Mouse (Mus musculus): ENCODE results near the gene Becn1.

Becn1 gene

GRCm38 (mm10) chr11:101315665-101316500 is 13.8 kb upstream of the Becn1 start, which contains the start of gene Psme3:
Gene Psme3, plus strand, starts transcription at chr11:101316213.
- in situ Hi-C loops (cut with MboI, MseI): no loop called here

GRCm38 (mm10) chr11:101315082-101315650 is 13.1 kb upstream of the Becn1 start:
- in situ Hi-C loops (cut with MboI, MseI): no loop called here

GRCm38 (mm10) chr11:101314567-101314966 is 12.5 kb upstream of the Becn1 start:
- in situ Hi-C loops (cut with MboI, MseI): no loop called here

GRCm38 (mm10) chr11:101312150-101312549 is 10.1 kb upstream of the Becn1 start:
- in situ Hi-C loops (cut with MboI, MseI): no loop called here

- in situ Hi-C loops (cut with MboI, MseI): no loop called here
Observed at GRCm38 (mm10) chr11:101311083-101311482, 9.0 kb upstream of the Becn1 start.

GRCm38 (mm10) chr11:101307744-101308143 is 5.7 kb upstream of the Becn1 start:
- in situ Hi-C loops (cut with MboI, MseI): no loop called here

GRCm38 (mm10) chr11:101301299-101302003 is 635 bp downstream of the Becn1 start:
- in situ Hi-C loops (cut with MboI, MseI): no loop called here

- in situ Hi-C loops (cut with MboI, MseI): no loop called here
Observed at GRCm38 (mm10) chr11:101300881-101301280, 1.2 kb downstream of the Becn1 start.

GRCm38 (mm10) chr11:101295191-101295590 is 6.9 kb downstream of the Becn1 start:
- in situ Hi-C loops (cut with MboI, MseI): no loop called here

- in situ Hi-C loops (cut with MboI, MseI): loop anchor here (5.0 kb wide), 1 partner anchor 79 kb away; no protein-coding TSS in a partner anchor
Observed at GRCm38 (mm10) chr11:101291231-101291630, 10.9 kb downstream of the Becn1 start.

- in situ Hi-C loops (cut with MboI, MseI): no loop called here
Observed at GRCm38 (mm10) chr11:101287306-101287705, 14.8 kb downstream of the Becn1 start.

GRCm38 (mm10) chr11:101283805-101284204 is 18.3 kb downstream of the Becn1 start:
- in situ Hi-C loops (cut with MboI, MseI): no loop called here

- in situ Hi-C loops (cut with MboI, MseI): no loop called here
Observed at GRCm38 (mm10) chr11:101282896-101283295, 19.2 kb downstream of the Becn1 start.

GRCm38 (mm10) chr11:101280837-101281236 is 21.2 kb downstream of the Becn1 start:
- in situ Hi-C loops (cut with MboI, MseI): no loop called here

- in situ Hi-C loops (cut with MboI, MseI): no loop called here
Observed at GRCm38 (mm10) chr11:101279193-101279569, 22.9 kb downstream of the Becn1 start.

GRCm38 (mm10) chr11:101278223-101279192 is 23.6 kb downstream of the Becn1 start, which contains the start of the genes Cntd1 and Coa3:
Gene Cntd1, plus strand, starts transcription at chr11:101279012.
Gene Coa3, minus strand, starts transcription at chr11:101279114.
- in situ Hi-C loops (cut with MboI, MseI): no loop called here

GRCm38 (mm10) chr11:101277381-101278222 is 24.5 kb downstream of the Becn1 start:
- in situ Hi-C loops (cut with MboI, MseI): no loop called here

GRCm38 (mm10) chr11:101276319-101277070 is 25.6 kb downstream of the Becn1 start:
- in situ Hi-C loops (cut with MboI, MseI): no loop called here

GRCm38 (mm10) chr11:101275309-101275708 is 26.8 kb downstream of the Becn1 start:
- in situ Hi-C loops (cut with MboI, MseI): no loop called here

Data from T-helper 1 cell (primary cell).